Mouse (Mus musculus): Measurements from ENCODE around the gene Pcnx3. TPM values are rescaled to one million over a fixed set of nuclear protein-coding genes. Genes with fewer than 3 reads are reported as not detected.
"Not testable (repeated sequence)": the region's sequence is repeated elsewhere in the genome, so short reads cannot be mapped to it uniquely, and the experiment has no call there.

Pcnx3 gene
- total RNA-seq, 1 experiment from 2014 or later, result 78.4 TPM

DNA sequence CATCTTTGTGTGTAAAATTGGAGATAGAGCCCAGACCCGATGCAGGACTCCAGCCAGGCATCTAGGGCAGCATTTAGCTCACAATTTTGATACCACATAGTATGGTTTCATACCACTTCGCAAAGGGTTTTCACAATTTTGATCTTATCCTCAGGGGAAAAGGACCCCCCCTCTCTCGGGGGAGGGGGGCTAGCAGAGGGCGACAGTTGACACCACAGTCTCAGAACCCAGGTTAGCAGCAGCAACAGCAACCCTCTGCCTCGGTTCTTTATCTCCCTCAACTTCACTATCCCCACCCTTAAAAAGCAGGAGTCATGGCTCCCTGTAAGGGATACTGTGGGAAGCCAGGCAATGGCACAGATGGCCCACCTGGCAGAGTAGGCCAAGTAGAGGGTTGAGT, 24.5 kb upstream of the Pcnx3 start:
- DNase-seq, result no peak

DNA sequence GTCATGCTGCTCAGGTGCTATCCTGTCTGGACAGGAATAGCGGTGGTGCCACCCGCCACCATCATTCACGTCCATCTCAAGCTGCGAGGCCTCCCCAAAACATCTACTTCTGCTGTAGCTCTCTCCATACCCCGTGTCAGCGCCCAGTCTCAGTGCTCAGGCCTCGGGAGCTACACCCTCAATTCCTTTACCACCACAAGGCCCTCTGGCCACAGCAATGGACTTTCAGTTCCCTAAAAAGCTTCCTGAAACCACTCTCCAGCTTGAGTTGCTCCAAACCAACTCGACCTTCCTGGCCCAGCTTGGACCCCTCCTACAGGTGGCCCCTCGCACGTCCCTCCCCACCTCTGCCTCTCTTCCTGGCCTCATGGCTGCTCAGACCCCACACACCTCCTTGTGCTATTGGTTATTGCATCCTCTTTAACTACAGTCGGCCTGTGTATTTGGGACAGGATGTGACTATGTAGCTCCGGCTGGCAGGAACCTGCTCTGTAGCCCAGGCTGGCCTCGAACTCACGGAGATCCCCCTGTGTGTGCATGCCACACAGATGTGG, 23.3 kb upstream of the Pcnx3 start:
- no peak for DNase-seq

DNA sequence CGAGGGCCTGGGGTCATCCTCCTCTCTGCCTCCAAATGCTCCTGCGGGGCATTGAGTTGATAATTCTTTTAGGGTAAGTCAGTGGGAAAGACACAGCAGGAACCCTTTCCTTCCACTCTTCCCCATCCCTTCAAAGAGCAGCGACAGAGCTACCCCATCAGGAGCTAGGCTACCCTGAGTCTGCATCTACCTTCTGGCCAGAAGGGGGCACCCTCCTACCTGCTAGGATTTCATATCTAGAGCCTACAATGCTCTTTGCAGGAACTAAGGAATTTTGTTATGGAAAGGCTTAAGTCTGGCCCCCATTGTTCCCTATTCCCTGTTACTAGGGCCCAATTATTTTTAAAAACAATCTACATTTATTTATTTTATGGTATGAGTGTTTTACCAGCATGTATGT, 22.5 kb upstream of the Pcnx3 start:
- DNase-seq, result peak; percentile 89

DNA sequence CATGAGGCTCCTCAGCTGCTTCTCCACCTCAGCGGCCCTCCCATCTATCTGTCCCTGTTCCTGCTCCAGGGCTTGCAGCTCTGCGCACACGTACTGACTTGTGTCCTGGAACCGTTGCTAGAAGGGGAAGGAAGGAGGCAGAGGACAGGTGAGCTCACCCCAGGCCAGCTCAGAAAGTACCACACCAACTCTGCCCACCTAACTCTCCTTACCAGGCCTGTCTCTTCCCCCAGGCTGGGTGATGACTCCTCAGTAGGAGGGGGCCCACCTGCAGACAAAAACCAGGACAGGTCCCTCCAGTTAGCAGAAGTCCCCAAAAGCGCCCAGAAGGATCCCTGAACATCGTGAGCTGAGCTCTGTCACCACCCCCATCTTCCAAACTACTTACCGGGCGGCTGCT, 21.9 kb upstream of the Pcnx3 start:
- DNase-seq, result no peak

DNA sequence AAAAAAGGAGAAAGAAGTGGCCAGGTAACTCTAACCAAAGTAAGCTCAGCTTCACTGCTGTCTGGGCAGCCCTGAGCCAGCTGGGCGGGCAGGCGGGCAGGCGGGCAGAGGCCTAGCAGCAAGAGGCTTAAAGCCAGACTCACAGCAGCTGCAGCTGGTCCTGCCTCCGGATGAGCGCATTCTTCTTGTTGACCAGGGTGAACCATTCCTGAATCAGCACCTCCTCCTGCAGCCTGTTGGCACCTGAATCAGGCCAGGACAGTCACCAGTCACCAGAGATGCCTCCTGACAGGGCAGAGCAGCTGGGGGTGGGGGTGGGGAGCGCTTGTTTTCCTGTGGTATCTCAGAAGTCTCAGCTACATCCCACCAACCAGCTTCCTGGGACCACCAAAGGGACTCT, 21.4 kb upstream of the Pcnx3 start:
- peak; percentile 3 for DNase-seq

DNA sequence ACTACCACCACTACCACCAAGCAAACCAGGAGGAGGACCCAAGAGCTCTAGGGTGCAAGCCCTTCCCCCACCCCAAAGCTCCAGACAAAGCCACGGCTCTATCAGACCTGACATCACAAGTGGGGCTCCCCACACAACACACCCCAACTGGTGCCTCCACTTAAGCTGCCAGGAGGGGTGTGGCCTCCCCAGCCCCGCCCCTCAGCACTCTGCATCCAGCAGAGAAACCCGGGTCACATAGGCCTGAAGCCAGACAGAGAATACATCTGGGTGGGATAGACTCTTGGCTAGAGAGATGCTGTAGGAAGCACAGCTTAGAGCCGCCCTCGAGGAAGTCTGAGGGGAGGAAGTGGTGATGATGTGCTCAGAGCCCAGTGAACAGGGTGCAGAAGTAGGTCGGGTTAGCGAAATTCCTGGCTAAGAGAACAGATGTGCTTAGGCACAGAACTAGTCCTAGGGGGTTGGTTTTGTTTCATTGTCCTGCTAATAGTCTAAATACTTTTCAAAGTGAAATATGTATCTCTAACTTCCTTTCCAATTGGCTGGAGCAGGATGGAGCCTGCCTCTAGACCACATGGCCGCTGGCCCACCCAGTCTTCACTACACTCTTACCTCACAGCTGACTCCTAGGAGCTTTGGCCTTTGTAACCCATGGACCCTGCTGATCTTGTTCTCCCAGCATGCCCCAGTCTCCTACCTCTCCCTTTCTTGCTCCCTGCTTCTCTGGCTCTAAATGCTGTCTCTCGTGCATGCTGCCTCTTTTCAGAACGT, 16.3 kb upstream of the Pcnx3 start:
- DNase-seq, result peak; percentile 54

DNA sequence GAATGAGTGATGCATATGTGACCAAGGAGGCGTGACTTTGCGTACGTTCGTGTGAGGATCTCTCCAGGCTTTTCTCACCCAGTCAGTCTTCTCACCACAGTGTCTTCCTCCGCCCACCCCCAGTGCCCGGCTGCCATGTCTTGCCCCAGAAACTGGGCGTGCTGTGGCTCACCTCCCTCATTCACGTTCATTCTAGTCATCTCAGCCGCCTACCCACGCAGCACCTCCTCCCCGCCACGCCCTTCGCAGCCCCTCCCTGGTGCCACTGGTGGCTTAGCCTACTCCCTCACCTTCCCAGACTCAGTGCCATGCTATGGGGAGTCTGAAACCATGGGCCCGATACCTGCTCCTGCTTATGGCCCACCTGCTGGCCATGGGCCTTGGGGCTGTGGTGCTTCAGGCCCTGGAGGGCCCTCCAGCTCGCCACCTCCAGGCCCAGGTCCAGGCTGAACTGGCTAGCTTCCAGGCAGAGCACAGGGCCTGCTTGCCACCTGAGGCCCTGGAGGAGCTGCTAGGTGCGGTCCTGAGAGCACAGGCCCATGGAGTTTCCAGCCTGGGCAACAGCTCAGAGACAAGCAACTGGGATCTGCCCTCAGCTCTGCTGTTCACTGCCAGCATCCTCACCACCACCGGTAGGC, 15.6 kb upstream of the Pcnx3 start, which contains the start of gene Kcnk7:
TSS of gene Kcnk7 (plus strand) at position 205 of the 638 bp plus-strand sequence.
- DNase-seq, result no peak

DNA sequence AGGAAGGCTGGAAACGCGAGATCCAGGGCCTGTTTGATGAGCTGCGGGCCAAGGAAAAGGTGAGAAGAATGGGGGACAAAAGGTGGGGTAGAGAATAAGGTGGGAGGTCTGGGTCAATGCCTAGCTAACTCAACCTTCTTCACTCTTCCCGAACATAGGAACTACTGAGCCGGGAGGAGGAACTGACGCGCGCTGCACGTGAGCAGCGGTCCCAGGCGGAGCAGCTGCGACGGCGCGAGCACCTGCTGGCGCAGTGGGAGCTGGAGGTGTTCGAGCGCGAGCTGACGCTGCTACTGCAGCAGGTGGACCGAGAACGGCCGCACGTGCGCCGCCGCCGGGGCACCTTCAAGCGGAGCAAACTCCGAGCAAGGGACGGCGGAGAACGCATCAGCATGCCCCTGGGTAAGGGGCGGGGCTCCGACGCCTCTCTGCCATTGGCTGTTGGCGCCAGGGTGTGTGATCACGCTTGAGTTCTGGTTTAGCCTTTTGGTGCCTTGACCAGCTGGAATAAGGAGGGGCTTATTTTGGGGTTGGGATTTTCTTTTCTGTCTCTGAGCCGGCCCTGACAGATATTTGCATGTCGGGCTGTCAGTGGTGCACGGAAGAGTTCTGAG, 7.2 kb upstream of the Pcnx3 start:
- DNase-seq, result no peak

DNA sequence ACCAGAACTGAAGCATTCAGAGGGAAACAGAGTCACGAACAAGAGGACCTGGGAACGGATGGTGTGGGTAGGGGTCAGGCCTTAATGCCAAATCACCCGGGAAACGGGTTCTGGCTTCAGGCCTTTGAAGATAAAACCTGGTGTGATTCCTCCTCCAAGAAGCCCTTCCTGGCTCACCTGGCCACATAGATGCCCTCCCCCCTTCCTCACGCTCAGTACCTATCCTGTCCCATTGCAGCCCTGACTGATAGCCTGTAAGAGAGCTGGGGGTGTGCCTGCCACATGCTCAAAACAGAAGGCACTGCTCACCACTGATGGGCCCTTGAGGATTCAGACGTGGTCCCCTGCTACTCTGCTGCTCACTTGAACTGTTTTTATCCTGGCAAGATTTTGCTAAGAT, 5.1 kb upstream of the Pcnx3 start:
- DNase-seq, result no peak

DNA sequence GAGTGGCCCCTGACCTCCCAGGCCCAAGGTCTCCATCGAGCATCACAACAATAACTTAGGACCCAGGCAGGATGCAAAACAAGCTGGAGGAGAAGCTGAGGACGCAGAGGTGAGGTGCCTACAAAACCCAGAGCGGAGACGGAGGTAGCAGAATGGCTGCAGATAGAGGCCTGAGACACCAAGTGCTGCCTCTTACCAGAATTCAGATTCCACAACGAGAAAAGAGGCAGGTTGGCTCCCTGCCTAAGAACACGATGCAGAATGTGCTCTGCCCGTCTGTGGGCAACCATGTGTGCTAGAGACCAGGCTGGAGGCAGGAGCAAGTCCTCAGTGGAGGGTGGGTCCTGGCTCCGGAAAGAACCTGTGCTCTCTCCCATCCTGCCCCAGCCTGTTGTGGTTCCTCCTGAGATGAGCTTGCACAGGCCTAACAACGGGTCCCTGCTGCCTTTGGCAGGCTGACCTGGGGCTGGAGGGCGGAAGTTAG, 4.2 kb upstream of the Pcnx3 start:
- no peak for DNase-seq

DNA sequence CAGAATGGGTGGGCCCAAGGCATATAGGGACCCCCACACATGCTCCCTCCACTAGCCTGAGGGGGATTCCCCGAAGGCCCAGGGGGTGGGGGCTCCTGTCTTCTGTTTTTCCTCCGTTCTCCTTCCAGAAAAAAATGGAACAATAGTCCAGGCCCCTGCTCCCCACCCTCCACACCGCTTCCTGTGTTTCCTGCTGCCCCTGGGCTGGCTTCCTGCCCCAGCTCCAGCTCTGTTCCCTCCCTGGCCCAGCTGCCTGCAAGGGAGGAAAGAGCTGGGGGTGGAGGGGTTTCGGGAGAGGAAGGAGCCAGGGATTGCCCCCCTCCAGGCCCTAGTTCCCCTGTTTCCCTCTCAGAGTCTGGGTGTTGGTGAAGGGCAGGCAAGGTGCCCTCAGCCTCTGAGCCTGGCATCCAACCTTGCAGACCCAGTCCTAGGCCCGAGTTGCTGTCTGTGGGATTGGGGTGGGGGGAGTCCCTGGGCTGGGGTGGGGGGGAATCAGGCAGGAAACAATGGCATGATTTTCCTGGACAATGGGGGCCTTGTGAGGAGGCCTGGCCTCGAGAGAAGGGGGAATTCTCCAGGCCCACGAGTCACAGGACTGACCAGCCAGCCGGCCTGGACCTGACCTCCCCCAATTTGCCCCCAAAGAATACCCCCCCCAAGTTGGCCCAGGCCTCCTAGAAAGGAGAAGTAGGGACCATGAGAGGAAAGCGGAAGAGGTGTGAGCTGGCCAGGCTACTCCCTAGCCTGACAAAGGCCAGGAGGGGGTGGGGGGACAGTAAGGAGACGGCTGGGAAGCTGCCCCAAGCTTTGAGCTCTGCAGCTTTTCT, 3.6 kb upstream of the Pcnx3 start:
- DNase-seq, result peak; percentile 73

DNA sequence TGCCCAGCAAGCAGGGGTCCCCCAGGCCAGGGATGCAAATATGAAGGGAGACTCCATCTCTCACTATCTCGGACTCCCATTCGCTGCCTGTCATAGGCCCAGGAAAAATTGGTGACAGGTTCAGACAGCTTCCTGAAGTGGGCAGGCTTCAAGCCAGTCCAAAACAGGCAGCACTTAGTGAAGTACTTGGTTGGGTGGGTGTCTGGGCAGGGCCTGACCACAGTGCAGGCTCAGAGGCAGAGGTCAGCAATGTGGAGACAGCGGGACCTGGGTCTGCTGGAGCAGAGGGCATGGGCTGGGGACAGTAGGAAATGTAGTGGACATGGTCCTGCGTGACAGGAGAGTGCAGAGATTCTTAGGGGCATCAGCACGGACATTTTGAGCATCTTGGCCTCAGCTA, 2.9 kb upstream of the Pcnx3 start:
- DNase-seq, result no peak

DNA sequence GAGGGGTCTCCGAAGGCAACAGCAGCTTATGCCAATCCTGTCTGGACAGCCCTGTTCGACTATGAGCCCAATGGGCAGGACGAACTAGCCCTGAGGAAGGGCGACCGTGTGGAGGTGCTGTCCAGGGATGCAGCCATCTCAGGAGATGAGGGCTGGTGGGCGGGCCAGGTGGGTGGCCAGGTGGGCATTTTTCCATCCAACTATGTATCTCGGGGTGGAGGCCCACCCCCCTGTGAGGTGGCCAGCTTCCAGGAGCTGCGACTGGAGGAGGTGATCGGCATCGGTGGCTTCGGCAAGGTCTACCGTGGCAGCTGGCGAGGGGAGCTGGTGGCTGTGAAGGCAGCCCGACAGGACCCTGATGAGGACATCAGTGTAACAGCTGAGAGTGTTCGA, 1.6 kb upstream of the Pcnx3 start:
- no peak for DNase-seq

DNA sequence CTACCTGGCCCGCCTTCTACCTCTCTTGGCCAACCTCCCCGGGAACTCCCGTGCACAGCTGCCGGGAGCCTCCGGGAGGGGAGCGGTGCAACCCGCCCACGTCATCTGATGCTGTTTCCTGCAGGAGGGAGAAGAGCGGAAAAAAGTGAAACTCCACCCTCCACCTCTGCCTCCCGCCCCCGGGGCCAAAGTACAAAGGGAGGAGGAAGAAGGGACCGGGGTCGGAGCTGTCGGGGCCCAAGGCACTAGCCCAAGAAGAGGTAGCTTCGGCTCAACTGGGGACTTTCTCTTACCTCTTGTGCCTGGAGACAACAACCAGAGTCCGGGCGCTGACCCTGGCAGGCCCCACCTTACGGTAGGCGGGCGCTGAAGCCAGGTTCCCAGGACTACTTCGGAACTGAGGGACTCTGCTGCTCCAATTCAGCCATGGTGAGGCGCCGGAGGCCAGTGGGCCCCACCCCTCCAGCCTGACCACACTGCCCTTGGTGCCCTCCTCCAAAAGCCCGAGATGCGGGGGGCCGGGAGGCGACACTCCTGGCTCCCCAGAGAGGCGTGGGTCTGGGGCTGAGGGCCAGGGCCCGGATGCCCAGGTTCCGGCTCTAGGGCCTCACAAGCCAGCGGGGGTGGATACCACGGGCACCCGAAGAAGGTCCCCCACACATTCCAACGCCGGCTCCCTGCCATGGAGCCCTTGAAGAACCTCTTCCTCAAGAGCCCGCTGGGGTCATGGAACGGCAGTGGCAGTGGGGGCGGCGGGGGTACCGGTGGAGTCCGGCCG, 1.0 kb upstream of the Pcnx3 start:
- peak; percentile 95 for DNase-seq

DNA sequence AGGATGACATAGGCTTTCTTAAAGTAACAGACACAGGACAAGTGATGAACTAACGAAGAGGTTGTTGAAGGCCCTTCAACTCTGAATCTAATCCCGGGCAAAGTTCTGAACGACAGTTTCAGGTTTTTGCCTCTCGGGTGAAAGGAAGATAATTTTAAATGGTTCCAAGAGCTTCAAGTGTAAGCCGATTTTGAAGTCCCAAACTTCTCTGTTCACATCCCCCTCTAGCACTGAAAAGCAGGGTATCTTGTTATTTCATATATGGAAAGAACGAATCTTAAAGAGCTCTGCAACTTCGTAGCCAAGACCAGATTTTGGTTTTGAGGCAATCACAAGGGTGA, 350 bp upstream of the Pcnx3 start:
- DNase-seq, result no peak

DNA sequence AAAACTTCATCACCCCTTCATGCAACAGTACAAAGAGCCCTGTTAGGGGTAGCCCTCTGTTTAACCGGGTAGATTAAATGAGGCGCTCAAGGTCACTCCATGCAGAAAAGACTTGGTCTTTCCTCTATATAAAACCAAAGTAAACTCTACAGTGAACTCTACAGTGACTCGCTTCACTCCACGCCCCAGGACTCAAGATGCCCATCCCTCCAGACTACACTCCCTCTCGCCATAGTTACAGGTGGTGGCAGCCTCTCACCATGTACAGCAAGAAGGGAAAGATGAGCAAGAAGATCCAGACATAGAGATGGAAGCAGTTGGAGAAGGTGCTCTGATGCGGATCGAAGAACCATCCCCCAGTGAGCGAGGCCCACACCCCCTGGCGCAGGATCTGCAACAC, 970 bp downstream of the Pcnx3 start:
- no peak for DNase-seq

DNA sequence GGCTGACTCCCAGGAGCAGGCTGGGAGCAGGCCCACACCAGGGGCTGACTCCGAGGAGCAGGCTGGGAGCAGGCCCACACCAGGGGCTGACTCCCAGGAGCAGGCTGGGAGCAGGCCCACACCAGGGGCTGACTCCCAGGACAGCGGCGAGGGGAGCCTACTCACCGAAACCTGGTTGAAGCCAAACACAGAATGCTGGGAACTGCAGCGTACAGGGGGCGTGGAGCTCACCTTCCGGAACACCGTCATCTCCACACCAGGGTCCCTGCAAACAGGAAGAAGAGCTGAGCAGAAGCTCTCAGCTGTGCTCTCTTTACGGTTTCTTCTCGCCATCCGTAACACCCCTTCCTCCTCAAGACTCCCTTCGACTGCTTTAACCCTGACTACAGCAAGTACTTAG, 1.8 kb downstream of the Pcnx3 start:
- DNase-seq, result not testable (repeated sequence)

DNA sequence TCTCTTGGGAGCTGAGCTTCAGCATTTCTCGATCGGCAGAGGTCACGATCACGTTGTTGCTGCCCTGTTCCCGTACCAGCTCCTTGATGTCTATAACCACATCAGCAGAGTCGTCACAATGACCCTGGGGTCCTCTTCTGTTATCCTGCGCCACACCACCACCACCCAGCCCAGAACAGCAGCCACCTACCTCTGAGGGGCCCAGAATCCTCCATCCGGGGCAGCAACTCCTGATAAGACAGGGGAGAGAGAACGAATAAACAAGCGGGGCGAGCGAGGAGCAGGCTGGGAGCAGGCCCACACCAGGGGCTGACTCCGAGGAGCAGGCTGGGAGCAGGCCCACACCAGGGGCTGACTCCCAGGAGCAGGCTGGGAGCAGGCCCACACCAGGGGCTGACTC, 2.3 kb downstream of the Pcnx3 start:
- DNase-seq, result no peak

DNA sequence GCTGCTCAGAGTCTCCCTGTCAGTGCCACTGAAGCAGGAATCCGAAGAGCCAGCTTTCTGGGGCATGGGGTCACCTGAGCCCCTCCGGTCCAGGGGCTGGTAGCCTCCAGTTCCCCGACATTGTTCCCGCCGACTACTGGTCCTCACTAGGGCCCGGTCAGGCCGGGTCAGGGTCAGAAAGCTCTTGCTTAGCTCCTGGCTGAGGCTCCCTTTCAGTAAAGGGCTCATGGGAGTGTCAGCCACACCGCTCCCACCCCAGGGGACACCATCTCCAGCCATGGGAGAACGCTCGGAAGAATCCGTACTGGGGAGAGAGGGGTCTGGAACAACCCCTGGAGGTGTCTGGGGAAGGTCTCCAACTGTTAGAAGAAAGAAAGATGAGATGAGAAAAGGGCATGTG, 2.8 kb downstream of the Pcnx3 start:
- no peak for DNase-seq

DNA sequence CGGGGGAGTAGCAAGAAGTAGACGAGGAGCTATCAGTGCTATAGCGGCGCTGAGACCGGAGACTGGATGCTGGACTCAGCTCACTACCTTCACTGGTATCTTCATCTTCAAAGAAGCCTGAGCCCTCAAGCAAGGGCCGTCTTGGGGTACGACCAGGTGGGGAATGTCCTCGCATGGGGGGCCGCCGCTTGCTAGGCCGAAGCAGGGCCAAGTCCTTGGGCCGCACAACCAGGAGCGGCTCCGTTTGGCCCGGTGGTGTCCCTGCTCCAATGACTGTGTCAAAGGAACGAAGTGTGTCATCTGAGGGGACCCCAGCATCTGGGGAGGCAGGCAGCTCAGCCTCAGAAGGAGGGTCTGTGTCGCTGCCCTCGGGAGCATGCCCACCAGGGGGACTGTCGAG, 3.3 kb downstream of the Pcnx3 start:
- DNase-seq, result no peak

DNA sequence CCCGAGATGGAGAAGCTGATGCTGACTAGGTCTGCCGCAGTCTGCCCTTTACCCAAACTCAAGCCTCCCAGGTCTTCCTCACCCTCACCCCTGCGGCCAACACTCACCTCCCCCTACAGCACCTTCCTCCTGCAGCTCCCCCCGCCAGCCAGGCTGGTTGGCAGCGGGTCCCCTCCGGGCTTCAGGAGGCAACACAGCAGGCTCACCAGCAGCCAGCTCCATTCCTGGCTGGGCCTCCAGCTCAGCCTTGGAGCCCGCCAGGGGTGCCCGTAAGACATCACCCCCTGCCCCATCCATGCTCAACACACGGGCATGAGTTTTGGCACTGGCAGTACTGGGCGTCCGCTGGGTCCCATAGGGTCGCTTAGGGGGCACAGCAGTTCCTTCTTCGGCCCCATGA, 3.7 kb downstream of the Pcnx3 start:
- DNase-seq, result no peak

DNA sequence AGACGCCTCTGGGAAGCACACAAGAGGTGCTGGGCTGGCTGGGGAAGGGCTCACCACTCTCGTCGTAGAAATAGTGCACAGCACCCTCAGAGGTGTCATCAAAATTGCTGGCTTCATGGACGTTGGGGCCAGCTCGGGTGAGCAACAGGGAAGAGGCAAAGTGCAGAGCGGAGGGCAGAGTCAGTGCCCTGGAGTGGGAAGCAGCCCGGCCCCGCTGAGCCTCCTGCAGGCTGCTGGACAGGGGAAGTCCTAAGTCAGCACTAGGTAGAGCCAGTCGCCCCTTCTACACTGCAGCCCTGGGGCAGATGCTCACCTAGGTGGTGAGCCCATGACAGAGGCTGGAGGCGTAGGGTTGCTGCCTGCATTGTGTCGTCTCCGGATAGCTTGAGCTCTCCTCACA, 4.5 kb downstream of the Pcnx3 start:
- no peak for DNase-seq

All from adrenal gland, postnatal 14 days (tissue).